Mouse (Mus musculus) brain, embryonic 14.5 days (tissue): ENCODE measurements around the gene Slc25a19.

ENCODE experiments used
- CTCF ChIP-seq: fragments of 200-500 bp; IDR thresholded peaks from 2 replicates; pipeline ENCODE4 v1.5.1; 2012; ENCODE audit warnings: inconsistent platforms, mild to moderate bottlenecking, moderate library complexity, borderline replicate concordance; ENCODE audit not compliant: insufficient read depth, insufficient read length; ENCODE audit errors: extremely low read depth
- POLR2A ChIP-seq: fragments of 200-500 bp; IDR thresholded peaks from 2 replicates; pipeline ENCODE4 v1.6.1; 2012; ENCODE audit warnings: mild to moderate bottlenecking, inconsistent platforms, borderline replicate concordance; ENCODE audit not compliant: poor library complexity, insufficient read depth, insufficient read length, severe bottlenecking; ENCODE audit errors: extremely low read depth

DNA sequence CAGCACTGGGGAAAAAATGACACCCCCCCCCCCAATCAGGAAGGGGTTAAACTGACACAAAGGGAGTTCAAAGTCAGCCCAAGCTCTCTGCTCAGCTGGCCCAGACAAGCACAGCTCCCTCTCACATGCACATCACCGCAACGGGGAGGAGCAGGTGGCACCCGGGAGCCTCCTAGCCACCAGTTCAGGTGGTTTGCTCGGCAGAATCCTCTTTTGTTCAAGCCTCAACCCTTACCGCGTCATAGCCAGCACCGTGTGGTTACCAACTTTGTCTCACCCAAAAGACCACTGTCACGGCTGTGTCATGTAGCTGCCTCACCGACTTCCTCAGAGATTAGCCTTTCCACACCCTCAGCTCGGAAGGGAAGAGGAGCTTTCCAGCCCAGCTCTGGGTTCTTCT, 15.2 kb upstream of the Slc25a19 start:
- TF ChIP-seq CTCF (no peak), POLR2A (no peak)
